Mouse (Mus musculus): ENCODE measurements at regions not wholly inside any gene's neighbourhood (a gene's known extent, or its start where the extent isn't known, plus 50 kb on each side); places are given as distances from the start of the nearest gene placed in this dataset.

GRCm38 (mm10) chr15:28823526-28823925 is 620.0 kb downstream of the Dnah5 start:
- no peaks in the 10 kb centered on the region for H3K9me3 ChIP-seq (ENCODE audit: low read depth, low read length)
- TF ChIP-seq CTCF (IDR thresholded peaks at IDR 0.05; ENCODE audit: low read depth): no peak
- H3K27me3 ChIP-seq (ENCODE audit: insufficient read depth, low read length): no peaks in the 10 kb centered on the region
- H3K9ac ChIP-seq: no peak overlapping the region
- 49% methylated on average over 2 of the region's 2 CpGs for WGBS
- no peaks in the 10 kb centered on the region for H3K36me3 ChIP-seq (ENCODE audit: insufficient read depth)
- H3K27ac ChIP-seq (ENCODE audit: low read depth): no peak overlapping the region
- H3K4me3 ChIP-seq (ENCODE audit: low read depth, low read length): no peak overlapping the region
- no peaks in the 10 kb centered on the region for H3K4me1 ChIP-seq (ENCODE audit: insufficient read depth)
- peak; percentile 72 for DNase-seq
- no peak for ATAC-seq (ENCODE audit: insufficient read depth)
- no peak overlapping the region for H3K4me2 ChIP-seq

- H3K9ac ChIP-seq: no peak overlapping the region
- H3K27ac ChIP-seq (ENCODE audit: low read depth): no peak overlapping the region
- no peak overlapping the region for H3K4me3 ChIP-seq (ENCODE audit: low read depth, low read length)
- WGBS: 68% methylated on average over 4 of the region's 4 CpGs
- no peaks in the 10 kb centered on the region for H3K36me3 ChIP-seq (ENCODE audit: insufficient read depth)
- no peak overlapping the region for H3K4me2 ChIP-seq
- no peak for ATAC-seq (ENCODE audit: insufficient read depth)
- peak; percentile 7 for DNase-seq
- no peak for TF ChIP-seq CTCF (IDR thresholded peaks at IDR 0.05; ENCODE audit: low read depth)
- H3K27me3 ChIP-seq (ENCODE audit: insufficient read depth, low read length): no peaks in the 10 kb centered on the region
- no peaks in the 10 kb centered on the region for H3K9me3 ChIP-seq (ENCODE audit: low read depth, low read length)
- no peaks in the 10 kb centered on the region for H3K4me1 ChIP-seq (ENCODE audit: insufficient read depth)
Observed at GRCm38 (mm10) chr15:28834831-28835230, 631.3 kb downstream of the Dnah5 start.

- Histone ChIP-seq H3K36me3 (ENCODE audit: insufficient read depth) (no peaks in the 10 kb centered on the region), H3K27me3 (ENCODE audit: insufficient read depth, low read length) (no peaks in the 10 kb centered on the region), H3K4me1 (ENCODE audit: insufficient read depth) (no peaks in the 10 kb centered on the region), H3K4me2 (no peak overlapping the region), H3K27ac (ENCODE audit: low read depth) (no peak overlapping the region), H3K9ac (no peak overlapping the region), H3K9me3 (ENCODE audit: low read depth, low read length) (no peaks in the 10 kb centered on the region), H3K4me3 (ENCODE audit: low read depth, low read length) (no peak overlapping the region)
- ATAC-seq (ENCODE audit: insufficient read depth) (no peak), DNase-seq (no peak)
- TF ChIP-seq CTCF (IDR thresholded peaks at IDR 0.05; ENCODE audit: low read depth): no peak
- WGBS: 84% methylated on average over 1 of the region's 1 CpGs
Observed at GRCm38 (mm10) chr15:28840322-28840721, 636.8 kb downstream of the Dnah5 start.

GRCm38 (mm10) chr15:28856419-28856818 is 652.9 kb downstream of the Dnah5 start:
- Histone ChIP-seq H3K9ac (no peak overlapping the region), H3K36me3 (ENCODE audit: insufficient read depth) (no peaks in the 10 kb centered on the region), H3K4me1 (ENCODE audit: insufficient read depth) (no peaks in the 10 kb centered on the region), H3K4me3 (ENCODE audit: low read depth, low read length) (no peak overlapping the region), H3K9me3 (ENCODE audit: low read depth, low read length) (no peaks in the 10 kb centered on the region), H3K27me3 (ENCODE audit: insufficient read depth, low read length) (no peaks in the 10 kb centered on the region), H3K27ac (ENCODE audit: low read depth) (no peak overlapping the region), H3K4me2 (no peak overlapping the region)
- WGBS: 72% methylated on average over 2 of the region's 2 CpGs
- ATAC-seq (ENCODE audit: insufficient read depth) (no peak), DNase-seq (no peak)
- TF ChIP-seq CTCF (IDR thresholded peaks at IDR 0.05; ENCODE audit: low read depth): no peak

GRCm38 (mm10) chr15:28858176-28858575 is 654.6 kb downstream of the Dnah5 start:
- H3K9me3 ChIP-seq (ENCODE audit: low read depth, low read length): no peaks in the 10 kb centered on the region
- H3K36me3 ChIP-seq (ENCODE audit: insufficient read depth): no peaks in the 10 kb centered on the region
- H3K9ac ChIP-seq: no peak overlapping the region
- DNase-seq (no peak), ATAC-seq (ENCODE audit: insufficient read depth) (no peak)
- 80% methylated on average over 2 of the region's 2 CpGs for WGBS
- no peak overlapping the region for H3K4me3 ChIP-seq (ENCODE audit: low read depth, low read length)
- H3K27me3 ChIP-seq (ENCODE audit: insufficient read depth, low read length): no peaks in the 10 kb centered on the region
- no peak overlapping the region for H3K4me2 ChIP-seq
- no peaks in the 10 kb centered on the region for H3K4me1 ChIP-seq (ENCODE audit: insufficient read depth)
- no peak overlapping the region for H3K27ac ChIP-seq (ENCODE audit: low read depth)
- TF ChIP-seq CTCF (IDR thresholded peaks at IDR 0.05; ENCODE audit: low read depth): no peak

- Histone ChIP-seq H3K9me3 (ENCODE audit: low read depth, low read length) (no peaks in the 10 kb centered on the region), H3K27me3 (ENCODE audit: insufficient read depth, low read length) (no peaks in the 10 kb centered on the region), H3K9ac (no peak overlapping the region), H3K4me2 (no peak overlapping the region), H3K36me3 (ENCODE audit: insufficient read depth) (no peaks in the 10 kb centered on the region), H3K4me3 (ENCODE audit: low read depth, low read length) (no peak overlapping the region), H3K4me1 (ENCODE audit: insufficient read depth) (no peaks in the 10 kb centered on the region), H3K27ac (ENCODE audit: low read depth) (no peak overlapping the region)
- WGBS: 56% methylated on average over 1 of the region's 1 CpGs
- no peak for TF ChIP-seq CTCF (IDR thresholded peaks at IDR 0.05; ENCODE audit: low read depth)
- ATAC-seq (ENCODE audit: insufficient read depth) (no peak), DNase-seq (no peak)
Observed at GRCm38 (mm10) chr15:28864101-28864500, 660.5 kb downstream of the Dnah5 start.

GRCm38 (mm10) chr15:28864913-28865312 is 661.4 kb downstream of the Dnah5 start:
- no peaks in the 10 kb centered on the region for H3K36me3 ChIP-seq (ENCODE audit: insufficient read depth)
- 68% methylated on average over 2 of the region's 2 CpGs for WGBS
- no peak for ATAC-seq (ENCODE audit: insufficient read depth)
- no peak for TF ChIP-seq CTCF (IDR thresholded peaks at IDR 0.05; ENCODE audit: low read depth)
- H3K9me3 ChIP-seq (ENCODE audit: low read depth, low read length): no peaks in the 10 kb centered on the region
- no peak overlapping the region for H3K4me2 ChIP-seq
- H3K4me1 ChIP-seq (ENCODE audit: insufficient read depth): no peaks in the 10 kb centered on the region
- no peak overlapping the region for H3K9ac ChIP-seq
- no peak overlapping the region for H3K27ac ChIP-seq (ENCODE audit: low read depth)
- H3K27me3 ChIP-seq (ENCODE audit: insufficient read depth, low read length): no peaks in the 10 kb centered on the region
- H3K4me3 ChIP-seq (ENCODE audit: low read depth, low read length): no peak overlapping the region
- DNase-seq: no peak

GRCm38 (mm10) chr15:28873001-28873400 is 669.4 kb downstream of the Dnah5 start:
- Histone ChIP-seq H3K4me1 (ENCODE audit: insufficient read depth) (no peaks in the 10 kb centered on the region), H3K36me3 (ENCODE audit: insufficient read depth) (no peaks in the 10 kb centered on the region), H3K27me3 (ENCODE audit: insufficient read depth, low read length) (no peaks in the 10 kb centered on the region), H3K9me3 (ENCODE audit: low read depth, low read length) (no peaks in the 10 kb centered on the region), H3K4me3 (ENCODE audit: low read depth, low read length) (no peak overlapping the region), H3K27ac (ENCODE audit: low read depth) (no peak overlapping the region), H3K9ac (no peak overlapping the region), H3K4me2 (no peak overlapping the region)
- TF ChIP-seq CTCF (IDR thresholded peaks at IDR 0.05; ENCODE audit: low read depth): no peak
- DNase-seq: no peak
- WGBS: 71% methylated on average over 2 of the region's 2 CpGs
- ATAC-seq (ENCODE audit: insufficient read depth): no peak

All from lung, embryonic 14.5 days (tissue).